Mouse (Mus musculus) embryonic fibroblast, embryonic 13.5 days (primary cell): ENCODE data around the gene Tmod3.

Experiments used
- CTCF ChIP-seq: IDR thresholded peaks from 2 replicates; pipeline ENCODE4 v1.5.1; 2011; ENCODE audit warnings: mild to moderate bottlenecking, control low read depth, low read length, moderate library complexity, borderline replicate concordance; ENCODE audit not compliant: insufficient read depth
- POLR2A ChIP-seq: IDR thresholded peaks from 2 replicates; pipeline ENCODE4 v1.6.1; 2011; ENCODE audit warnings: low read depth, mild to moderate bottlenecking, control low read depth, low read length, moderate library complexity

DNA sequence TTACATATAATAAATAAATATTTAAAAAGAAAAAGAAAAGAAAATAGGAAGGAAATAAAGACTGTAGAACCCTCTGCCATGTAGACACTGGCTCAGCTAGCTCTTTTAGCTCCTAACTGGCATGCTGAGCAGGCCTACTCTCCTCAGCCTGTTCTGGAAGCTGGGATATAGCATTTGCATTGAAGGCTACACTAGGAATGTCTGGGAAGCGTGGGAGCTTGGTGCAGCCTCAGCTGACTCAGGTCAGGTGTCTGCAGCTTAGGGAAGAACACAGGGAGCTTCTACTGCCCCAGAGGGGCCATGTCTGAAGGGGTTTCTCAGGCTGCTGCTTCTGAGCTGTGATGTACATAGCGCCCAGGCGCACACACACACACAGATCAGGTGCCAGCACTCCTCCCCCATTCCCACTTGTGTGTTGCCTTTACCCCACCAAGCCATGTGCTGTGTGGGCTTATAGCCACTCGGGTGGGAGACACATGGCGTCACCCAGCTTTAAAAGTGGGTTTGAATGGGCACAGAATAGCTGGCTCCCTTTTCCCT lies 78.9 kb downstream of the Tmod3 start:
- TF ChIP-seq CTCF (no peak), POLR2A (no peak)
